Comparison of ENCODE assay signal across 29 mouse cellular contexts in genomic region chr7:140206904-140207303, GRCm38 (mm10). TPM values are rescaled to one million over a fixed set of nuclear protein-coding genes. Genes with fewer than 3 reads are reported as not detected.
DNase-seq lines count a peak whose midpoint lies in the region; ATAC-seq and TF ChIP-seq lines count a peak whose summit lies in the region.
"Had no signal": no experiment of that assay in that cellular context is flagged by ENCODE, and none has a peak within 500 bp of the region (broad histone marks: within the 10 kb centered on the region; RNA-seq: fewer than 3 reads in every experiment).

No protein-coding gene starts in this region.

- no peak overlapping the region for H3K4me2 ChIP-seq in liver, embryonic 14.5 days (ENCODE audit: low read depth)
- H3K4me2 ChIP-seq: embryonic facial prominence, embryonic 15.5 days; heart, embryonic 11.5 days; hindbrain, embryonic 12.5 days; lung, embryonic 15.5 days; midbrain, embryonic 15.5 days had no signal

- ATAC-seq in activated CD4-positive, CD25-positive, alpha-beta regulatory T cell, adult 4 months = peak; percentile 29
- ATAC-seq in liver, embryonic 14.5 days (ENCODE audit: insufficient read depth) = peak; percentile 32; the same call in 1 of the 2 replicates
- ATAC-seq: forebrain, embryonic 14.5 days; midbrain, embryonic 15.5 days; Patski had no signal

- DNase-seq in thymus, adult 2 months = peak; percentile 19
- DNase-seq in thymus, postnatal 10 days (ENCODE audit: low spot score in 2 of 2) = no peak
- peak in 1 of 3 experiments; percentile 17 for DNase-seq in liver, embryonic 14.5 days (ENCODE audit: low read depth in 3 of 3, low spot score in 3 of 3)
- DNase-seq in thymus, postnatal 4 days = peak; percentile 15
- DNase-seq in embryo, embryonic 11 days = no peak
- DNase-seq in left cerebral cortex, adult 11 months (ENCODE audit: low spot score) = no peak
- DNase-seq: adrenal gland, adult 2 months; cerebellum, adult 11 months; cerebellum, postnatal 36 days; heart, postnatal 10 days; kidney, adult 18-20 months; lung, postnatal 36 days; right cerebral cortex, adult 18-20 months; right cerebral cortex, postnatal 4 days had no signal

- no peaks in the 10 kb centered on the region for H3K9me3 ChIP-seq in liver, embryonic 14.5 days (ENCODE audit: control insufficient read depth, low read length)
- H3K9me3 ChIP-seq: embryonic facial prominence, embryonic 15.5 days; hindbrain, embryonic 12.5 days; limb, embryonic 10.5 days; lung, embryonic 15.5 days; midbrain, embryonic 15.5 days had no signal

- H3K27me3 ChIP-seq in thymus, adult 2 months (ENCODE audit: control insufficient read depth, insufficient read depth, low read length) = no peaks in the 10 kb centered on the region
- H3K27me3 ChIP-seq in liver, embryonic 14.5 days (ENCODE audit: control insufficient read depth, insufficient read depth, low read length) = no peaks in the 10 kb centered on the region
- H3K27me3 ChIP-seq: embryonic facial prominence, embryonic 15.5 days; hindbrain, embryonic 12.5 days; lung, embryonic 15.5 days; midbrain, embryonic 15.5 days had no signal

- TF ChIP-seq CTCF in thymus, adult 2 months (IDR thresholded peaks at IDR 0.05; ENCODE audit: borderline replicate concordance, control insufficient read depth, extremely low read depth, insufficient read depth, low read length, poor library complexity) = no peak
- TF ChIP-seq CTCF in liver, embryonic 14.5 days (IDR thresholded peaks at IDR 0.05; ENCODE audit: low read depth) = no peak

- TF ChIP-seq POLR2A in thymus, adult 2 months (IDR thresholded peaks at IDR 0.05; ENCODE audit: control insufficient read depth, extremely low read depth, insufficient read depth, low read length, poor library complexity) = no peak

- no peak overlapping the region for H3K4me3 ChIP-seq in thymus, adult 2 months (ENCODE audit: control insufficient read depth, insufficient read depth, low read length)
- H3K4me3 ChIP-seq in liver, embryonic 14.5 days (ENCODE audit: insufficient read depth in 1 of 2, low read depth in 2 of 2, low read length in 2 of 2) = no peak overlapping the region
- H3K4me3 ChIP-seq: embryonic facial prominence, embryonic 15.5 days; hindbrain, embryonic 12.5 days; limb, embryonic 10.5 days; lung, embryonic 15.5 days; midbrain, embryonic 15.5 days had no signal

- no peak for TF ChIP-seq EP300 in liver, embryonic 14.5 days (IDR thresholded peaks at IDR 0.05; ENCODE audit: low read depth)

- H3K4me1 ChIP-seq in thymus, adult 2 months (replicated peaks; ENCODE audit: control insufficient read depth, insufficient read depth, low read length) = peaks cover 39% of the 10 kb centered on the region
- peaks cover 10 to 27% of the 10 kb centered on the region in 2 experiments for H3K4me1 ChIP-seq in liver, embryonic 14.5 days (replicated peaks; ENCODE audit: control insufficient read depth in 2 of 2, insufficient read depth in 2 of 2, low read length in 1 of 2)
- H3K4me1 ChIP-seq: embryonic facial prominence, embryonic 15.5 days; hindbrain, embryonic 12.5 days; limb, embryonic 10.5 days; lung, embryonic 15.5 days; midbrain, embryonic 15.5 days had no signal

- H3K9ac ChIP-seq in liver, embryonic 14.5 days (replicated peaks) = no peak overlapping the region
- H3K9ac ChIP-seq: embryonic facial prominence, embryonic 15.5 days; hindbrain, embryonic 12.5 days; lung, embryonic 15.5 days; midbrain, embryonic 15.5 days had no signal

- peak overlapping the region; percentile 54 for H3K27ac ChIP-seq in thymus, adult 2 months (ENCODE audit: control insufficient read depth, insufficient read depth, low read length)
- H3K27ac ChIP-seq in liver, embryonic 14.5 days = no peak overlapping the region
- H3K27ac ChIP-seq: embryonic facial prominence, embryonic 15.5 days; hindbrain, embryonic 12.5 days; kidney, postnatal 0 days; limb, embryonic 10.5 days; lung, embryonic 15.5 days; midbrain, embryonic 15.5 days had no signal

- no peaks in the 10 kb centered on the region for H3K36me3 ChIP-seq in thymus, adult 2 months (ENCODE audit: control insufficient read depth, insufficient read depth, low read length)
- no peaks in the 10 kb centered on the region for H3K36me3 ChIP-seq in liver, embryonic 14.5 days (replicated peaks; ENCODE audit: control insufficient read depth, insufficient read depth, low read depth)
- H3K36me3 ChIP-seq: embryonic facial prominence, embryonic 15.5 days; hindbrain, embryonic 12.5 days; limb, embryonic 10.5 days; lung, embryonic 15.5 days; midbrain, embryonic 15.5 days had no signal

- WGBS in thymus, adult 2 months = 8% methylated on average over 3 of the region's 3 CpGs
- 29% methylated on average over 3 of the region's 3 CpGs for WGBS in liver, embryonic 14.5 days (ENCODE audit: insufficient replicate concordance)

RNA-seq across cellular contexts. Expression of gene Olfr524, which starts 1.1 kb away (rescaled TPM):
- 2.3 and 2.6 TPM in 2 replicates for polyA plus RNA-seq in thymus, adult 2 months (2012; rRNA removed)
- polyA plus RNA-seq in activated CD4-positive, CD25-positive, alpha-beta regulatory T cell, adult 4 months (2017; shearing (Covaris generic)) = under 1 TPM in 1 of 2 experiments, not detected in 1; 0.17 TPM
- polyA plus RNA-seq in liver, embryonic 14.5 days (2012; rRNA removed) = not detected in 2 replicates
- polyA plus RNA-seq in liver, embryonic 14.5 days (2014; fragmentation: Nextera tagmentation; extraction: Ambion mirVana) = not detected in 2 replicates
- polyA plus RNA-seq: adrenal gland, adult 2 months; C2C12; embryonic facial prominence, embryonic 15.5 days; forebrain, embryonic 14.5 days; gonadal fat pad, adult 2 months; heart, embryonic 11.5 days; hindbrain, embryonic 12.5 days; kidney, postnatal 0 days; limb, embryonic 10.5 days; liver, adult 2 months; midbrain, embryonic 15.5 days; neural tube, embryonic 14.5 days; Patski; stomach, embryonic 16.5 days had no signal

RNA-seq across cellular contexts. Expression of gene Cd163l1, which starts 11.2 kb away (rescaled TPM):
- 6.0 and 6.1 TPM in 2 replicates for polyA plus RNA-seq in thymus, adult 2 months (2012; rRNA removed)
- under 1 TPM in 1 of 2 experiments, not detected in 1; 0.15 TPM for polyA plus RNA-seq in activated CD4-positive, CD25-positive, alpha-beta regulatory T cell, adult 4 months (2017; shearing (Covaris generic))
- polyA plus RNA-seq in liver, embryonic 14.5 days (2012; rRNA removed) = 0.03 and 0.07 TPM in 2 replicates
- polyA plus RNA-seq in liver, embryonic 14.5 days (2014; fragmentation: Nextera tagmentation; extraction: Ambion mirVana) = not detected in 2 replicates
- polyA plus RNA-seq: adrenal gland, adult 2 months; C2C12; forebrain, embryonic 14.5 days; heart, embryonic 11.5 days; hindbrain, embryonic 12.5 days; midbrain, embryonic 15.5 days; neural tube, embryonic 14.5 days; Patski had no signal

RNA-seq across cellular contexts. Expression of gene Olfr523, which starts 33.9 kb away (rescaled TPM):
- polyA plus RNA-seq in thymus, adult 2 months (2012; rRNA removed) = 0.41 and 1.0 TPM in 2 replicates
- not detected for polyA plus RNA-seq in activated CD4-positive, CD25-positive, alpha-beta regulatory T cell, adult 4 months (2017; shearing (Covaris generic))
- not detected in 2 replicates for polyA plus RNA-seq in liver, embryonic 14.5 days (2012; rRNA removed)
- not detected in 2 replicates for polyA plus RNA-seq in liver, embryonic 14.5 days (2014; fragmentation: Nextera tagmentation; extraction: Ambion mirVana)
- polyA plus RNA-seq: adrenal gland, adult 2 months; C2C12; forebrain, embryonic 14.5 days; gonadal fat pad, adult 2 months; heart, embryonic 11.5 days; hindbrain, embryonic 12.5 days; kidney, postnatal 0 days; limb, embryonic 10.5 days; liver, adult 2 months; lung, embryonic 15.5 days; midbrain, embryonic 15.5 days; neural tube, embryonic 14.5 days; Patski; stomach, embryonic 16.5 days had no signal

RNA-seq across cellular contexts. Expression of gene 5830411N06Rik, which starts 40.2 kb away (rescaled TPM):
- polyA plus RNA-seq in thymus, adult 2 months (2012; rRNA removed) = 21.4 and 23.9 TPM in 2 replicates
- 1 to 10 TPM in 1 of 2 experiments, under 1 TPM in 1; 0.82 to 2.5 TPM for polyA plus RNA-seq in activated CD4-positive, CD25-positive, alpha-beta regulatory T cell, adult 4 months (2017; shearing (Covaris generic))
- not detected in 2 replicates for polyA plus RNA-seq in liver, embryonic 14.5 days (2012; rRNA removed)
- not detected in 2 replicates for polyA plus RNA-seq in liver, embryonic 14.5 days (2014; fragmentation: Nextera tagmentation; extraction: Ambion mirVana)
- polyA plus RNA-seq: adrenal gland, adult 2 months; C2C12; embryonic facial prominence, embryonic 15.5 days; forebrain, embryonic 14.5 days; heart, embryonic 11.5 days; hindbrain, embryonic 12.5 days; kidney, postnatal 0 days; limb, embryonic 10.5 days; liver, adult 2 months; midbrain, embryonic 15.5 days; neural tube, embryonic 14.5 days; Patski; stomach, embryonic 16.5 days had no signal

RNA-seq across cellular contexts. Expression of gene Olfr522, which starts 42.3 kb away (rescaled TPM):
- not detected in 2 replicates for polyA plus RNA-seq in thymus, adult 2 months (2012; rRNA removed)
- polyA plus RNA-seq in activated CD4-positive, CD25-positive, alpha-beta regulatory T cell, adult 4 months (2017; shearing (Covaris generic)) = not detected
- not detected in 2 replicates for polyA plus RNA-seq in liver, embryonic 14.5 days (2012; rRNA removed)
- polyA plus RNA-seq in liver, embryonic 14.5 days (2014; fragmentation: Nextera tagmentation; extraction: Ambion mirVana) = not detected in 2 replicates
- polyA plus RNA-seq: adrenal gland, adult 2 months; C2C12; forebrain, embryonic 14.5 days; gonadal fat pad, adult 2 months; heart, embryonic 11.5 days; hindbrain, embryonic 12.5 days; kidney, postnatal 0 days; limb, embryonic 10.5 days; liver, adult 2 months; lung, embryonic 15.5 days; midbrain, embryonic 15.5 days; neural tube, embryonic 14.5 days; Patski; stomach, embryonic 16.5 days had no signal

Comparison
In these comparisons a context has a peak if more than half of its experiments do, and no peak if none do; other contexts are left out.
1. DNase-seq: peak in thymus, adult 2 months (single experiment) and thymus, postnatal 4 days (single experiment); none in thymus, postnatal 10 days (0 of 2), embryo, embryonic 11 days (single experiment) and left cerebral cortex, adult 11 months (single experiment).